Mouse (Mus musculus) gastrocnemius, adult 8-10 months (tissue): ENCODE measurements around the gene Chd2. TPM values are rescaled to one million over a fixed set of nuclear protein-coding genes. Genes with fewer than 3 reads are reported as not detected.
"Not testable (repeated sequence)": the region's sequence is repeated elsewhere in the genome, so short reads cannot be mapped to it uniquely, and the experiment has no call there.

Experiments used
- DNase-seq, 2 experiments: peaks; one replicate each; pipeline ENCODE4 v3.0.0; 2022; ENCODE audit warnings: low spot score in 2 of 2
- total RNA-seq, 4 experiments: library from RNA; stranded (reverse); gene quantifications; 2 replicates each; pipeline ENCODE4 v1.2.4; 2022

Gene Chd2
- total RNA-seq, 4 experiments from 2014 or later, result 41.6 to 49.5 (median 45.0) TPM

GRCm38 (mm10) chr7:73540202-73541078, 1.2 kb downstream of the Chd2 start:
- DNase-seq, result no peak

DNA sequence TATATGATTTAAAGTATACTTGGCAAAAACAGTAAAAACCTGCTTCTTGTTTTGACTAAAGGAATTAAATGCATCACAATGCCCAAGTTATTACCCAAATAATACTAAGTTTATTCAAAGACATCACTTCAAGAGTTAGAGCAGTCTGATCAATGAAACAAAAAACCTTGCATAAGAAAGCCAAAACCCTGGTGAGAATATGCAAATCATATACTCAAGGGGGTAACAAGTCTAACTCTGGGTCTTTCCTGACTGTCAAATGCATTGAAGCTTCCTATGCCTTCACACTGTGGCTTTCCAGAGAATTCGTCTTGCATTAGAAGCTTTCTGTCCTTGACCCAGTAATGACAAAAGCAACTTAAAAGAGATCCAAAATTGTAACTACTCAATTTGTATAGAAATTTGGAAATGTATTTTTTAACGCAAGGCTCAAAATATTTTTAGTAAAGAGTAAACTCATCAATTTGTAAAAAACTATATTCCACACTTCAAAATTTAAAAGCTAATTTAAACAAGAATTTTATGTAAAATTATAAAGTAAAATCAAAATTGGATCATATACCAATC, 2.4 kb downstream of the Chd2 start:
- no peak for DNase-seq

DNA sequence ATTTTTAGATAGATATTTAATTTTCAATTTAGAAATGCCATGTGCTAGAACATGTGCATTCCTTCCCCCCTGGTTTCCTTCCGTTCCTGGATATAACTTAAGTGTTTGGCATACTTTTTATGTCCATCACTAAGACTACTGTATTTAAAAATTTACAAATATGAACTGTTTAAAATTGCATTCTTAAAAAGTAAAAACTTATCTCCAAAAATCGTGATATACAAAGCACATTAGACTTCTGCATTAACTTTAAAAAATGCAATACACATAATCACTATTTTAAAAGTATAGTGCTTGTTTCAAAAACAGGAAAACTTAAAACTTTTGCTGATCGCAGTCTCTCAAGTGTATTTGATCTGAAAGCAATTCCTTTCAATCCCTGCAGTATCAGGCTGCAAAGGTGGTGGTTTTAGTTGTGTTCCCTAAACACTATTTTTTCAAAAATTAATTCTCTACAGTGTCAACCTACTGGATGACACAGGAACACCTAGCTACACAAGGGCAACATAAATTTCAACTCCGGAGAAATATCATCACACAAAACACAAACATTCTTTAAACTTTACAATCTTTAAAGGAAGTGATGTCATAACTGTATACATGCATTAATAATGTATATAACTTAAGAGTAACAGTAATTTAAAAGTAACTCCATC, 3.1 kb downstream of the Chd2 start:
- DNase-seq, result no peak

DNA sequence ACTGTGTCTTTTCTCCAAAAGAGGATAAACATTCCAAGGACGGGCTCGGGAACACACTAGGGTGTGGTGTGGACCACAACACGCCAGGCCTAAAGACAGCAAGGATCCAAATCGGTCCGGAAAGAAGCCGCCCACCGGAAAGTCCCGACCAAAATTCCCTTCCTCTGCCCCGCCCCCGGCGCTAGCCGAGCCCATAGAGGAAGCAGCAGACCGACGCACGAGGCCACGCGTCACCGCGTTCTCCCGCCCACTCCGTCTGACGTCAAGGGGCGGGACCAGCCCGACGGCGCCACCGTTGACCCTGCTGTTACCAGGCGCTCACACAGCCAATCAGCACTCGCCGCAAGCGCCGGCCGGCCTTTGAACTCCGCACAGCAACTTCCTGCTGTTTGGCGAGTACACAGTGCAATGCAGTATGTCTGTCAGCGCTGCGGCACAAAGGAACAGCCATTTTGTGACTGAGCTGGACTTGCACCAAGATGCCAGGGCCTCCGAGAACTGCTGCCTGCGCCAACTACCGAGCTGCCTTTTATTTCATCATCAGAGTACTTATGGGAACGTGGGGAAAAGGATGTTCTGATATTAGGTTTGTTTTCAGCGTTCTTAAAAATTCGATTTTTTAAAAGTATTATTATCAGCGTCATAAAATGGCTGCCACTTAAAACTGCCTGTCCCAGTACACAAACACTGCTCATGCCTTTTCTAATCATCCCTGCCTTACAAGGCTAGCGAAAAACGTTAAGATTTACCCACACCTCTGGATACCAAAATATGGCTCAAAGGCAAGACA, 3.8 kb downstream of the Chd2 start:
- DNase-seq, result peak; percentile 100

GRCm38 (mm10) chr7:73537228-73537627, 4.4 kb downstream of the Chd2 start:
- DNase-seq, result no peak

DNA sequence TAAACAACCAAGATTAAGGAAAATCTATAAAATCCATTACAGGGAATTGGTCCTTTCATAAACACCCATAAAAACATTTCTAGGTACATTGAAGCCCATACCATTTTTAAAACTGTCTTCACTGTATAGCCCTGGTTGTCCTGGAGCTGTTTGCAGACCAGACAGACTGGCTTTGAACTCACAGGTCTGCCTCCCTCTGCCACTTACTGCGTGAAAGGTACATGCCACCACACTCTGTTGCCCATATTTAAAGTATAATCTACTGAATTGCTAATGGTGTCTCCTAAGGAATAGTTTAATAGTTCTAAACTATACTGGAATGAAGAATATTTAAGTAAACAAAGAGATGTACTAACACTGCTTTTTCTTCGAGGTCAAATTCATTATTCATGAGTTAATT, 5.1 kb downstream of the Chd2 start:
- no peak for DNase-seq

DNA sequence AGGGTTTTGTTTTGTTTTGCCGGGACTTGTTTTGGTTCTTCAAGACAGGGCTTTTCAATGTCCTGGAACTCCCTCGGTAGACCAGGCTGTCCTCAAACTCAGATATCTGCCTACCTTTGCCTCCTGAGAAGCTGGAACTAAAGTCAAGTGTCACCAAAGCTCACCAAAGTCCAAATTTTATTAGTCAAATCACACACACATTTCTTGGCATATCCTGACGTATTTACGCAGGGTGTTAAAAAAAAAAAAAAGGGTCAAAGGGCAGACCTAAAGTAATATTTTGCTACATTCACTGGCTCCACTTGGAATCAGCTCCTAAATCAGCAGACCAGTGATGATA, 5.8 kb downstream of the Chd2 start:
- no peak for DNase-seq

GRCm38 (mm10) chr7:73534937-73535860, 6.4 kb downstream of the Chd2 start:
- no peak for DNase-seq

DNA sequence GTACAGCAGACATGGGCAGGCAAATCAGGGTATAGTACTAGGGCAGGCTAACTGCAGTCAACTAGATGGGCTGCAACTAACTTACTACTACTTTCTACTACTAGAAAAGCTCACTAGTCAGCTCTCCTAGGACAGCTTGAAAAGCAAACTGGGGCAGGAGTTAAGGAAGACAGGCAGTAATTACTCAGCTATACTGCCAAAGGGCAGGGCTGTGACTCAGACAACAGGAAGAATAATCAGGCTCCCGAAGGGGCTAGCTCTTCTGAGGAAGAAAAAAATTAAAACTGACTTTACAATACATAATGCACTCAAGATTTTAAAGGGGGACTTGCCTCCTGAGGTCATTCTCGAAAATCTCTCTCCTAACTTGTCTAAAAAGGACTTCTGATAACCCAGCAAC, 8.2 kb downstream of the Chd2 start:
- no peak for DNase-seq

DNA sequence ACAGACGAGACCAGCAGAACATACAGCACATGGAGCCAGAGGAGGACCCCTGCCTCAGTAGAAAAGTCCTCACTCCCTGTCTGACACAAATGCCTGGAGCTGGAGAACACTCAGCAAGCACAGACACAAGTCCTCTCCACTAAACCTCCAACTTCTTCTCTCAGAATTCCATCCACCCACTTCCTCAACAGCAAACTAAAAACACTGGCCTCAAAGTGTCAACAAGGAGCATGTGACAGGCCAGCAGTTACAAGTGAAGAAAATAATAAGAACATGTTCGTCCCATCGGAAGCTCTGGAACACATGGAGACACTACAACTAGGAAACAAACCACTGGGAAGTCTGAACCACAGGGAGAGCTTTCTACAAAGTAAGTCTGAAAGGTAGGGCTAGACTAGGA, 8.7 kb downstream of the Chd2 start:
- no peak for DNase-seq

DNA sequence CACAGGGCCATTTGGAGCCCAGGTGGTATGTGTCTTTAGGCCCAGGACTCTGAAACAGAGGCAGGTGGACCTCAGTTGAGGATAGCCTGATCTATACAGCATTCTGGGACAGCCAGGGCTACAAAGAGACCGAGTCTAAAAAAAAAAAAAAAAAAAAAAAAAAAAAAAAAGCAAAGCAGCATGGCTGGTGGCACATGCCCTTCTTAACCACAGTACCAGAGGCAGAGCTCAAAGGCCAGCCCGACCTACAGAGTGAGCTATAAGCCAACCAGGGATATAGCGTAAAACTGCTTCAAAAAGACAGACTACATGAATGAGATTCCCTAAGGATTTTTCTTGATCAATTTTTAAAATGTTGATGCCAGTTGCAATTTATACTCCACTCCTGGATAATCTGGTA, 9.5 kb downstream of the Chd2 start:
- no peak for DNase-seq

GRCm38 (mm10) chr7:73531506-73532093, 10.0 kb downstream of the Chd2 start:
- no peak for DNase-seq

DNA sequence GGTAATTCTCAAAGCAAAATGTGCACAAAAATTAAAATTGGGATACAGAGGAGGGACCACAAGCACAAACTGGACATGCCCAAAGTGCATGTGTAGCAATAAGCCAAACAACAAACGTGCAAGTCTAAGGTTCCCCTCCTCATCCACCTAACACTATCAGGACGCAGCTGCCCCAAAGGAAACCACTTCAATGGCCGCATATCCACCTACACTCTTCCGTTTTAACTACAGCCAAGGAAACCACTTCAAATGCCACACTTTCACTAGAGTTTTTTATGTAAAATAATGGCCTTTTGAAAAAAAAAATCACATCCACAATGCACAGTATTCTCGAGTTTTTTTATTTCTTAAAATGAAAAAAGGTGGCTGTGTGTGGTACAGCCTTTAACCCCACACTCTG, 10.8 kb downstream of the Chd2 start:
- no peak for DNase-seq

DNA sequence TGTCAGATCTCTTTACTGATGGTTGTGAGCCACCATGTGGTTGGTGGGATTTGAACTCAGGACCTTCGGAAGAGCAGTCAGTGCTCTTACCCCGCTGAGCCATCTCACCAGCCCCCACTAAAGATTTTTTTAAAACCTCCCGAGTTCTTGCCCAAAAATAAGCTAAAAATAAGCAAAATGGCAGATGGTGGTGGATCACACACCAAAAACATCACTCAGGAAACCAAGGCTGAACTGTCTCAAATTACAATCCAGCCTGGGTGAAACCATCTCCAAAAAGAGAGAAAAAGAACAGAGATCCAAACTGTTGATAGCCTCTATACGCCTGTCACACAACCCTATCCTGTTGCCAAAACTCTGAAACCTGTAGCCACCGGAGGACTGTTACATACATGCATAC, 11.5 kb downstream of the Chd2 start:
- no peak for DNase-seq

DNA sequence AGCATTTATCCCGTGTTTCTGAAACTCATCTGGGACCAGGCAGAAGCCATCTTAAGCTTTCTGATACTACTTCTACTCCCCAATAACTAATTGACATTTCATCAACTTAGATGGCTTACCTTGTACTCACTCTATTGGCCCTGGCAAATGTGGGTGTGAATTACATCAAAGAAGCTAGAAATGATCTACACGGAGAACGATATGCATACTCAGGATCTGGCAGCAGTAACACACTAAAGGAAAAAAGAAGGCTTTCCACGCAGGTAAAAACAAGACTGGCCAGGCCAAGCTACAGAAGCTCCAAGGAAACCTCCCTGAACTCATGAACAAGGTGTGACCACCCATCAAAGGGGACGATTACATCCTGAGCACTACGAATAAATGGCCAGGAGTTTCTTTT, 12.4 kb downstream of the Chd2 start:
- DNase-seq, result no peak

- DNase-seq, result not testable (repeated sequence)
Measured at GRCm38 (mm10) chr7:73528377-73528894, 13.2 kb downstream of the Chd2 start.

- DNase-seq, result no peak
Measured at GRCm38 (mm10) chr7:73527225-73527624, 14.4 kb downstream of the Chd2 start.

GRCm38 (mm10) chr7:73524454-73524952, 17.1 kb downstream of the Chd2 start:
- DNase-seq, result peak in 1 of 2 experiments; percentile 38

DNA sequence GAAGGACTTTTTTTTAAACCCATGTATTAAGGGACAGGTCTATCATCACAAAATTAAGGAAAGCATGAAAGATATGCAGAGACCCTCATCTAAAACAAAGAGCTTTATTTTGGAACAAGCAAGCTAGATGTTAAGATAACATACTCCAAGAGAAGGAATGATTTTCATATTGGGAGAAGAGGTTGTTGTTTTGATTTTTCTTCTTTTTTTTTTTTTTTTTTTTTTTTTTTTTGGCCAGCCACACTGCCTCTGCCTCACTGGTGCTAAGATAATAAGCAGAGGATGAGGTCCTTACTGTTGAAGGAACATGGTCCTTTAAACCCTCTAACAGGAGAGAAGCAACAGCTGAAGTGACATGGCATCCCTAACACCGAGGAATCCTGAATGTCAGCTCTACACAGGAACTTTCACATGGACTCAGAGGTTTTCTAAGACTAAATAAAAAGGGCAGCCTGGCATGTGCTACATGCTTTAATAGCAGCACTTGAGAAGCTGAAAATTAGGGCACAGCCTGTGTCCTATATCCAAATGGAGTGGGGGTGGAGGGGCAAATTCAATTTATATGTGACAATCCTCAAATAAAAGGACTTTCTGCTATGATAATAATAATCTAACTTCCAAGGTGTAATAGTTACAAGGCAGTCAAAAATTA, 17.9 kb downstream of the Chd2 start:
- DNase-seq, result no peak
